Mouse (Mus musculus) MEL (cell line): ENCODE measurements at regions not wholly inside any gene's neighbourhood (a gene's known extent, or its start where the extent isn't known, plus 50 kb on each side); places are given as distances from the start of the nearest gene placed in this dataset.

ENCODE experiments used
- CHD2 ChIP-seq: IDR thresholded peaks from 2 replicates; pipeline ENCODE4 v1.6.1; 2011; ENCODE audit warnings: low read length, improper control_type of control experiment
- CTCF ChIP-seq, 3 experiments: IDR thresholded peaks in 2 of 3; conservative IDR thresholded peaks in 1 of 3; 2 replicates each; pipeline ENCODE4 v1.5.1; 2011 to 2012; ENCODE audit warnings: low read length in 3 of 3, low read depth in 2 of 3, mild to moderate bottlenecking in 2 of 3, improper control_type of control experiment in 1 of 3, inconsistent platforms in 1 of 3, mixed read lengths in 1 of 3, moderate library complexity in 1 of 3; ENCODE audit not compliant: control insufficient read depth in 1 of 3, insufficient read depth in 1 of 3, poor library complexity in 1 of 3, severe bottlenecking in 1 of 3
- ETS1 ChIP-seq: IDR thresholded peaks from 2 replicates; pipeline ENCODE4 v1.6.1; 2012; ENCODE audit warnings: low read depth, mild to moderate bottlenecking, inconsistent platforms, low read length, improper control_type of control experiment, moderate library complexity
- GATA1 ChIP-seq: IDR thresholded peaks from 2 replicates; pipeline ENCODE4 v1.6.1; 2011; ENCODE audit warnings: low read depth, low read length, improper control_type of control experiment
- MAFK ChIP-seq: IDR thresholded peaks from 2 replicates; pipeline ENCODE4 v1.6.1; 2011; ENCODE audit warnings: low read depth, mild to moderate bottlenecking, low read length, improper control_type of control experiment, borderline replicate concordance
- NELFE ChIP-seq: IDR thresholded peaks from 2 replicates; pipeline ENCODE4 v1.6.1; 2011; ENCODE audit warnings: low read depth, low read length, improper control_type of control experiment
- POLR2A ChIP-seq, 2 experiments: IDR thresholded peaks; 2 replicates each; pipeline ENCODE4 v1.6.1; 2011 to 2012; ENCODE audit warnings: low read length in 2 of 2, mild to moderate bottlenecking in 2 of 2, control low read depth in 1 of 2, improper control_type of control experiment in 1 of 2, low read depth in 1 of 2, moderate library complexity in 1 of 2; ENCODE audit not compliant: control insufficient read depth in 1 of 2, insufficient read depth in 1 of 2, poor library complexity in 1 of 2
- POLR2AphosphoS2 ChIP-seq: IDR thresholded peaks from 2 replicates; pipeline ENCODE4 v1.6.1; 2011; ENCODE audit warnings: low read length, improper control_type of control experiment
- SIN3A ChIP-seq: IDR thresholded peaks from 2 replicates; pipeline ENCODE4 v1.6.1; 2012; ENCODE audit warnings: low read length, improper control_type of control experiment, inconsistent platforms
- UBTF ChIP-seq: IDR thresholded peaks from 2 replicates; pipeline ENCODE4 v1.6.1; 2012; ENCODE audit warnings: low read depth, mild to moderate bottlenecking, inconsistent platforms, low read length, improper control_type of control experiment, moderate library complexity, borderline replicate concordance; ENCODE audit not compliant: insufficient read depth
- USF1 ChIP-seq: IDR thresholded peaks from 2 replicates; pipeline ENCODE4 v1.6.1; 2014; ENCODE audit warnings: low read depth, mild to moderate bottlenecking, inconsistent platforms, low read length, improper control_type of control experiment, moderate library complexity
- ZNF384 ChIP-seq: IDR thresholded peaks from 2 replicates; pipeline ENCODE4 v1.6.1; 2012; ENCODE audit warnings: low read depth, mild to moderate bottlenecking, inconsistent platforms, low read length, improper control_type of control experiment

DNA sequence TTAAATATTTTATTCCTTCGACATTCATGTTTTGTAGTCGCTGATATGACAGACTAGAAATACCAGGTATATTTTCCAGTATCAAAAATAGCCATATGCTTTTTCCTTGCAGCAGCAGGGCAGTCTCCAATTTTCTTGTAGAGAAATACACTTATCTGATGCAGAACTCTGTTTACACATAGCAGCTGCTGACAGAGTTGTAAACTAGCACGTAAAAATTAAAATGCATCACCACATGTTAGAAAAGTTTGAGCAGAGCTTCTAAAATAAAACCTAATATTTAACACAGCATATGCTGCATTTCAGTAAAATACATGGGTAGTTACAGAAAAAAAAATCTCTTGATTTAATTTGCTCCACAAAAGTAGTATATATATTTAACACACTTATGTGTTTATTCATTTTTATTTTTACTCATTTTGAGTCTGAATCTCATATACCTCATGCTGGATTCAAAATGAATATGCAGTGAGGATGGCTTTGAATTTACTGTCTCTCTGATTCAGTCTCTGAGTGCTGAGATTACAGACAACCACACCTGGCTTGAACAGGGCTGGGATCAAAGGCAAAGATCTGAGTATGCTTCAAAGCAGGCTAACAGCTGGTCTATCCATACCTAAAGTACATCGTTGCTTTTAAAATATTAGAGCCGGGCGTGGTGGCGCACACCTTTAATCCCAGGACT lies 1665.9 kb downstream of the Kcnt2 start:
- no peak for TF ChIP-seq POLR2AphosphoS2
- no peak for TF ChIP-seq POLR2A (IDR thresholded peaks at IDR 0.05; ENCODE audit: control insufficient read depth in 1 of 2, insufficient read depth in 1 of 2, low read depth in 1 of 2, low read length in 2 of 2, poor library complexity in 1 of 2)
- TF ChIP-seq CTCF (IDR thresholded peaks at IDR 0.05 in 2 of 3, conservative IDR thresholded peaks at IDR 0.05 in 1 of 3; ENCODE audit: control insufficient read depth in 1 of 3, insufficient read depth in 1 of 3, low read depth in 2 of 3, low read length in 3 of 3, poor library complexity in 1 of 3, severe bottlenecking in 1 of 3) = no peak
- no peak for TF ChIP-seq SIN3A
- TF ChIP-seq CHD2 = no peak
- no peak for TF ChIP-seq ETS1
- no peak for TF ChIP-seq ZNF384
- no peak for TF ChIP-seq UBTF
- TF ChIP-seq MAFK = no peak
- no peak for TF ChIP-seq GATA1
- TF ChIP-seq USF1 = no peak
- TF ChIP-seq NELFE = no peak
